Comparison of ENCODE assay signal across 26 mouse cellular contexts in the genomic region with DNA sequence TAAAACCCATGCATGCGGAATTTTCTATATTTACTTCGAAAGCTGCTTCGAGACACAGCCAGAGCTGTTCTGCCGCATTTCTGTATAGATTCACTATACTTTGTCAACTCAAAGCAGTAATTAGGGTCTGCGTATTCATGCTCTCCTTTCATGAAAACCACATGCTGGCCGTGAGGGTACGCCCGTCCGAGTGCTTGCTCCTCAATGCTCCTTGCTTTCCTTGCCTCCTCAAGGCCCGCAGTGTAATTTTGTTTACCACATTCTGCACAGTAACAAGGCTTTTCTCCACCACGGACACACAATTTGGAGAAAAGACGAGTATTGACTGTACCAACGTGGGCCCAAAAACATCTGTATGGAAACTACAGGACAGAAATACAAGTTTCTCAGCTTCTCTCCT.
DNase-seq lines count a peak whose midpoint lies in the region; ATAC-seq lines count a peak whose summit lies in the region.
"Had no signal": no experiment of that assay in that cellular context is flagged by ENCODE, and none has a peak within 500 bp of the region (broad histone marks: within the 10 kb centered on the region; RNA-seq: fewer than 3 reads in every experiment).

No protein-coding gene starts in this region.

- no peaks in the 10 kb centered on the region for H3K36me3 ChIP-seq in midbrain, embryonic 11.5 days (ENCODE audit: control insufficient read depth, insufficient read depth, low read length)
- H3K36me3 ChIP-seq in midbrain, embryonic 10.5 days = no peaks in the 10 kb centered on the region
- H3K36me3 ChIP-seq in embryonic facial prominence, embryonic 15.5 days = no peaks in the 10 kb centered on the region
- H3K36me3 ChIP-seq in limb, embryonic 12.5 days = no peaks in the 10 kb centered on the region
- H3K36me3 ChIP-seq: hindbrain, embryonic 10.5 days; hindbrain, embryonic 15.5 days; midbrain, embryonic 13.5 days; neural tube, embryonic 13.5 days had no signal

- H3K27ac ChIP-seq in midbrain, embryonic 11.5 days (ENCODE audit: low read depth, low read length) = no peak overlapping the region
- no peak overlapping the region for H3K27ac ChIP-seq in midbrain, embryonic 10.5 days (replicated peaks)
- peak overlapping the region; percentile 48; the same call in 1 of the 2 replicates for H3K27ac ChIP-seq in embryonic facial prominence, embryonic 15.5 days (replicated peaks)
- peak overlapping the region; percentile 83 for H3K27ac ChIP-seq in limb, embryonic 12.5 days
- H3K27ac ChIP-seq: hindbrain, embryonic 10.5 days; hindbrain, embryonic 15.5 days; liver, embryonic 14.5 days; midbrain, embryonic 13.5 days; neural tube, embryonic 13.5 days had no signal

- H3K4me2 ChIP-seq in midbrain, embryonic 11.5 days = no peak overlapping the region
- H3K4me2 ChIP-seq in embryonic facial prominence, embryonic 15.5 days (replicated peaks) = no peak overlapping the region
- no peak overlapping the region for H3K4me2 ChIP-seq in limb, embryonic 12.5 days
- H3K4me2 ChIP-seq: hindbrain, embryonic 15.5 days; lung, embryonic 14.5 days; midbrain, embryonic 13.5 days; neural tube, embryonic 13.5 days had no signal

- no peaks in the 10 kb centered on the region for H3K9me3 ChIP-seq in midbrain, embryonic 11.5 days (ENCODE audit: control insufficient read depth, low read length)
- no peaks in the 10 kb centered on the region for H3K9me3 ChIP-seq in midbrain, embryonic 10.5 days (replicated peaks)
- no peaks in the 10 kb centered on the region for H3K9me3 ChIP-seq in embryonic facial prominence, embryonic 15.5 days (replicated peaks)
- no peaks in the 10 kb centered on the region for H3K9me3 ChIP-seq in limb, embryonic 12.5 days
- H3K9me3 ChIP-seq: hindbrain, embryonic 10.5 days; hindbrain, embryonic 15.5 days; midbrain, embryonic 13.5 days; neural tube, embryonic 13.5 days had no signal

- intact Hi-C loops in left cerebral cortex, postnatal 36 days (cut with DNase I) = no loop called here

- H3K4me1 ChIP-seq in midbrain, embryonic 11.5 days (ENCODE audit: control insufficient read depth, insufficient read depth, low read length) = no peaks in the 10 kb centered on the region
- no peaks in the 10 kb centered on the region for H3K4me1 ChIP-seq in midbrain, embryonic 10.5 days
- H3K4me1 ChIP-seq in embryonic facial prominence, embryonic 15.5 days = peaks cover 17% of the 10 kb centered on the region
- peaks cover 44% of the 10 kb centered on the region for H3K4me1 ChIP-seq in limb, embryonic 12.5 days (replicated peaks)
- H3K4me1 ChIP-seq: hindbrain, embryonic 15.5 days; midbrain, embryonic 13.5 days; neural tube, embryonic 13.5 days had no signal

- no peaks in the 10 kb centered on the region for H3K27me3 ChIP-seq in midbrain, embryonic 11.5 days (ENCODE audit: control insufficient read depth, insufficient read depth, low read length)
- H3K27me3 ChIP-seq in midbrain, embryonic 10.5 days (ENCODE audit: low read depth, poor library complexity, severe bottlenecking) = no peaks in the 10 kb centered on the region
- no peaks in the 10 kb centered on the region for H3K27me3 ChIP-seq in embryonic facial prominence, embryonic 15.5 days
- H3K27me3 ChIP-seq in limb, embryonic 12.5 days = no peaks in the 10 kb centered on the region
- H3K27me3 ChIP-seq: hindbrain, embryonic 15.5 days; midbrain, embryonic 13.5 days; neural tube, embryonic 13.5 days; Patski had no signal

- ATAC-seq in midbrain, embryonic 11.5 days (ENCODE audit: low FRiP score) = no peak
- peak; percentile 49; the same call in 1 of the 2 replicates for ATAC-seq in embryonic facial prominence, embryonic 15.5 days (ENCODE audit: insufficient number of reproducible peaks, low FRiP score, low TSS enrichment, low read depth)
- ATAC-seq in limb, embryonic 12.5 days (ENCODE audit: insufficient number of reproducible peaks, insufficient read depth, low FRiP score, low TSS enrichment, low read depth) = no peak
- ATAC-seq in megakaryocyte progenitor cell, adult 5-6 weeks (replicated peaks; ENCODE audit: poor library complexity) = no peak
- ATAC-seq: forebrain, postnatal 0 days; midbrain, embryonic 13.5 days; Patski had no signal

- H3K4me3 ChIP-seq in midbrain, embryonic 11.5 days (ENCODE audit: low read depth, low read length) = no peak overlapping the region
- no peak overlapping the region for H3K4me3 ChIP-seq in midbrain, embryonic 10.5 days
- no peak overlapping the region for H3K4me3 ChIP-seq in embryonic facial prominence, embryonic 15.5 days (replicated peaks)
- no peak overlapping the region for H3K4me3 ChIP-seq in limb, embryonic 12.5 days (replicated peaks)
- H3K4me3 ChIP-seq: erythroblast, embryonic 14.5 days; hindbrain, embryonic 10.5 days; hindbrain, embryonic 15.5 days; midbrain, embryonic 13.5 days; neural tube, embryonic 13.5 days had no signal

- DNase-seq in midbrain, embryonic 11.5 days (ENCODE audit: low spot score, missing footprints) = peak; percentile 60
- DNase-seq in midbrain, embryonic 10.5 days (ENCODE audit: low spot score) = no peak
- no peak for DNase-seq in layer of hippocampus, postnatal 14 days (ENCODE audit: low spot score in 2 of 2)
- no peak for DNase-seq in left cerebral cortex, postnatal 36 days (ENCODE audit: low spot score in 2 of 2)
- DNase-seq: adrenal gland, postnatal 14 days; cerebellum, adult 11-12 months; cerebellum, adult 9-11 months; forebrain, postnatal 0 days; gastrocnemius, postnatal 14 days; heart, postnatal 14 days; kidney, adult 2 months; kidney, postnatal 4 days; layer of hippocampus, postnatal 36 days; liver; lung, embryonic 14.5 days; lung, postnatal 14 days had no signal

- no peak overlapping the region for H3K9ac ChIP-seq in midbrain, embryonic 11.5 days (ENCODE audit: low read length)
- H3K9ac ChIP-seq in embryonic facial prominence, embryonic 15.5 days = no peak overlapping the region
- no peak overlapping the region for H3K9ac ChIP-seq in limb, embryonic 12.5 days (replicated peaks)
- H3K9ac ChIP-seq: forebrain, postnatal 0 days; hindbrain, embryonic 15.5 days; liver, embryonic 14.5 days; lung, embryonic 14.5 days; midbrain, embryonic 13.5 days; neural tube, embryonic 13.5 days had no signal

- 88% methylated on average over 13 of the region's 13 CpGs for WGBS in midbrain, embryonic 11.5 days
- WGBS in midbrain, embryonic 10.5 days = 87% methylated on average over 13 of the region's 13 CpGs
- WGBS in embryonic facial prominence, embryonic 15.5 days = 35% methylated on average over 13 of the region's 13 CpGs
- 37% methylated on average over 13 of the region's 13 CpGs for WGBS in limb, embryonic 12.5 days

Comparison
In these comparisons a context has a peak if more than half of its experiments do, and no peak if none do; other contexts are left out.
1. H3K27ac ChIP-seq: peak in embryonic facial prominence, embryonic 15.5 days (single experiment) and limb, embryonic 12.5 days (single experiment); none in midbrain, embryonic 11.5 days (single experiment) and midbrain, embryonic 10.5 days (single experiment).